Mouse (Mus musculus): ENCODE measurements around the gene Doc2b. TPM values are rescaled to one million over a fixed set of nuclear protein-coding genes. Genes with fewer than 3 reads are reported as not detected.
A peak's percentile ranks its signal among the peaks of the same experiment; 100 is the strongest.

The Doc2b gene
- 0.23 and 0.32 TPM in 2 replicates for polyA plus RNA-seq (2015; fragmentation: Nextera tagmentation; extraction: Ambion mirVana)

DNA sequence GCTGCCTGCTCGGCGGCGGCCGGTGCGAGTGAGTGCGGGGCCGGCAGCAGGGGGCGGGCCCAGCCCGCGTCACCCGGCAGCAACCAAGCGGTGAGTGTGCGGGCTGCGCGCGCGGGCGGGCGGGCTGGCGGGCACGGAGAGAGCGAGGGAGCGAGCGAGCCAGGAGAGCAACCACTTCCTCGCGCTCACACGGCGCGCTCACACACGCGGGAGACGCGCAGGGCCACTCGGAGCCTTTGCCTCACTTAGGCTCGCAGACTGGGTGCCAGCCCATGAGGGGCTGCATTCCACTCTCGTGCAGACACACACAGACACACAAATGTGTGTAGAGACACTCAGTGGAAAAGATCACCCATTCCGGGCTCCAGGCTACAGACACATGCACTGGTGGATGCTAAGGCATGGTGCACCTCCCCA lies at the start of gene Doc2b:
Gene Doc2b (minus strand): TSS at position 21 of the 417 bp plus-strand sequence.
- Histone ChIP-seq H3K9ac (peak within 1 kb of the TSS; percentile 74), H3K36me3 (no peaks in the 10 kb centered on the region), H3K4me3 (peak within 1 kb of the TSS; percentile 56), H3K27ac (replicated peaks) (no peak within 1 kb of the TSS), H3K27me3 (replicated peaks) (peaks cover 92% of the 10 kb centered on the region), H3K4me2 (peak within 1 kb of the TSS; percentile 75), H3K4me1 (peaks cover 13% of the 10 kb centered on the region; the same call in 1 of the 2 replicates), H3K9me3 (no peaks in the 10 kb centered on the region)
- ATAC-seq (ENCODE audit: extremely low read depth, insufficient number of reproducible peaks, low FRiP score, low TSS enrichment): no peak
- WGBS: 4% methylated on average over 35 of the region's 37 CpGs

DNA sequence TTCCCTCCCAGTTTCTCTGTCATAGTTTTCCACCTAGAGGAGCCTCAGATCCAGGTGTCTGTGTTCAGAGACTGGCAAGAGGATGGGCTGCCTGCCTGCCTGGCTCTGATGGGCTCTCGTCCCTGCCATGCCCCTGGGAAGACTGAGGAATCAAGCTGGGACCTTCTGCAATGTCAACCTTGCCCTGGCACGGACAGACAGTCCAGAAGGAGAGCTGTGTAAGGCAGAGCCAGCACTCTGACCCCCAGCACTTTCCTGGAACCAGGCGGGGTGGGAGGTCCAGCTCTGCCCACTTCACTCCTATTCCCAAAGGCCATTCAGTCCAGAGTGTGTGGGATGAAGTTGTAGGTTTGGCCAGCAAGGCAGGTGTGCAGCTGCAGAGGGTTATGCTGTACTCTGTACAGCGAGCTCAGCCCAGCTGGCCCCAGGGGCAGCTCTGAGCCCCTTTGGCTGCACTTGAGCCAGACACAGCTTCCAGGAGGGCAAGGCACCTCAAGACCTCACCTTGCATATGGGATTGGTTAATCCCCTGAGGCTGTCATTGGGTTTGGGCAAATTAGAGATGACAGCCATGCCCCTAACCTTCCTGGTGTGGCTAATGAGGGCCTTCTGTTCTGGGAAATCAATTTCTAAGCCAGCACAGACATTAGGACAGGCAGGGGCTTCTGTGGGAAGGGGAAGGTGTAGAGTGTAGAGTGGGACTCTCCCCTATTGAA lies 47.2 kb upstream of the Doc2b start:
- Histone ChIP-seq H3K4me1 (peaks cover 16% of the 10 kb centered on the region), H3K27me3 (replicated peaks) (0 out of 2 replicates have a peak, but pooled peaks cover 4% of the 10 kb centered on the region), H3K9ac (no peak overlapping the region), H3K9me3 (no peaks in the 10 kb centered on the region), H3K27ac (replicated peaks) (no peak overlapping the region), H3K4me2 (no peak overlapping the region), H3K36me3 (no peaks in the 10 kb centered on the region), H3K4me3 (no peak overlapping the region)
- WGBS: 76% methylated on average over 4 of the region's 4 CpGs
- ATAC-seq (ENCODE audit: extremely low read depth, insufficient number of reproducible peaks, low FRiP score, low TSS enrichment): no peak; the same call in 1 of the 2 replicates

- Histone ChIP-seq H3K4me1 (peaks cover 13% of the 10 kb centered on the region), H3K27me3 (replicated peaks) (no peaks in the 10 kb centered on the region), H3K27ac (replicated peaks) (no peak overlapping the region), H3K4me3 (no peak overlapping the region), H3K36me3 (no peaks in the 10 kb centered on the region), H3K4me2 (no peak overlapping the region), H3K9me3 (no peaks in the 10 kb centered on the region), H3K9ac (no peak overlapping the region)
- no peak for ATAC-seq (ENCODE audit: extremely low read depth, insufficient number of reproducible peaks, low FRiP score, low TSS enrichment)
- WGBS: 56% methylated on average over 3 of the region's 3 CpGs
These were observed 45.7 kb upstream of the Doc2b start for GRCm38 (mm10) chr11:75841503-75841902.

GRCm38 (mm10) chr11:75839536-75840430 lies 43.9 kb upstream of the Doc2b start:
- Histone ChIP-seq H3K9ac (no peak overlapping the region), H3K36me3 (no peaks in the 10 kb centered on the region), H3K4me1 (peaks cover 6% of the 10 kb centered on the region; the same call in 1 of the 2 replicates), H3K27ac (replicated peaks) (no peak overlapping the region), H3K9me3 (no peaks in the 10 kb centered on the region), H3K27me3 (replicated peaks) (no peaks in the 10 kb centered on the region), H3K4me2 (no peak overlapping the region), H3K4me3 (no peak overlapping the region)
- 79% methylated on average over 12 of the region's 12 CpGs for WGBS
- no peak for ATAC-seq (ENCODE audit: extremely low read depth, insufficient number of reproducible peaks, low FRiP score, low TSS enrichment)

GRCm38 (mm10) chr11:75838861-75839426 lies 43.1 kb upstream of the Doc2b start:
- Histone ChIP-seq H3K9me3 (no peaks in the 10 kb centered on the region), H3K27me3 (replicated peaks) (no peaks in the 10 kb centered on the region), H3K36me3 (no peaks in the 10 kb centered on the region), H3K27ac (replicated peaks) (no peak overlapping the region), H3K4me3 (no peak overlapping the region), H3K4me2 (no peak overlapping the region), H3K4me1 (peaks cover 6% of the 10 kb centered on the region; the same call in 1 of the 2 replicates), H3K9ac (no peak overlapping the region)
- 72% methylated on average over 10 of the region's 10 CpGs for WGBS
- ATAC-seq (ENCODE audit: extremely low read depth, insufficient number of reproducible peaks, low FRiP score, low TSS enrichment): no peak

DNA sequence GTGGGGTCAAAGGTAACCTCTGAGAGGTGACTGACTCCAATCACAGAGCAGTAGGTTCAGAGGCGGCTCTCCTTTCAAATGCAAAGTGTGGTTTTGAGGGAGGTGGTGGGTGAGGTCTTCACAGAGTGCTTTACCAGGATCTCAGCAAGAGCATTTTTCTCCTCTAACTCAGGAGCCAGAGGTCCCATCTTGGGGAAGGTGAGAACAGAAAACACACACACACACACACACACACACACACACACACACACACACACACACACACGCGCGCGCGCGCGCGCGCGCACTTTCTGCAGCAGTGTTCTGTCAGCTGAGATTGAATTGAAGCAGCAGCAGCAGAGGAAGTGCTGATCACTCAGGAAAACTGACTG lies 40.4 kb upstream of the Doc2b start:
- Histone ChIP-seq H3K9me3 (no peaks in the 10 kb centered on the region), H3K27me3 (replicated peaks) (no peaks in the 10 kb centered on the region), H3K4me3 (no peak overlapping the region), H3K27ac (replicated peaks) (no peak overlapping the region), H3K36me3 (no peaks in the 10 kb centered on the region), H3K9ac (no peak overlapping the region), H3K4me1 (peaks cover 1% of the 10 kb centered on the region; the same call in 1 of the 2 replicates), H3K4me2 (no peak overlapping the region)
- no peak for ATAC-seq (ENCODE audit: extremely low read depth, insufficient number of reproducible peaks, low FRiP score, low TSS enrichment)
- WGBS: 77% methylated on average over 11 of the region's 11 CpGs

GRCm38 (mm10) chr11:75835587-75836239 lies 39.9 kb upstream of the Doc2b start:
- Histone ChIP-seq H3K27ac (replicated peaks) (no peak overlapping the region), H3K9ac (no peak overlapping the region), H3K4me2 (no peak overlapping the region), H3K4me3 (no peak overlapping the region), H3K27me3 (replicated peaks) (no peaks in the 10 kb centered on the region), H3K36me3 (no peaks in the 10 kb centered on the region), H3K9me3 (no peaks in the 10 kb centered on the region), H3K4me1 (no peaks in the 10 kb centered on the region)
- WGBS: 69% methylated on average over 11 of the region's 11 CpGs
- ATAC-seq (ENCODE audit: extremely low read depth, insufficient number of reproducible peaks, low FRiP score, low TSS enrichment): no peak

GRCm38 (mm10) chr11:75833081-75833480 lies 37.2 kb upstream of the Doc2b start:
- Histone ChIP-seq H3K9ac (no peak overlapping the region), H3K4me3 (no peak overlapping the region), H3K4me2 (no peak overlapping the region), H3K4me1 (no peaks in the 10 kb centered on the region), H3K27me3 (replicated peaks) (no peaks in the 10 kb centered on the region), H3K27ac (replicated peaks) (no peak overlapping the region), H3K36me3 (no peaks in the 10 kb centered on the region), H3K9me3 (peaks cover 5% of the 10 kb centered on the region)
- WGBS: 78% methylated on average over 6 of the region's 6 CpGs
- ATAC-seq (ENCODE audit: extremely low read depth, insufficient number of reproducible peaks, low FRiP score, low TSS enrichment): no peak

DNA sequence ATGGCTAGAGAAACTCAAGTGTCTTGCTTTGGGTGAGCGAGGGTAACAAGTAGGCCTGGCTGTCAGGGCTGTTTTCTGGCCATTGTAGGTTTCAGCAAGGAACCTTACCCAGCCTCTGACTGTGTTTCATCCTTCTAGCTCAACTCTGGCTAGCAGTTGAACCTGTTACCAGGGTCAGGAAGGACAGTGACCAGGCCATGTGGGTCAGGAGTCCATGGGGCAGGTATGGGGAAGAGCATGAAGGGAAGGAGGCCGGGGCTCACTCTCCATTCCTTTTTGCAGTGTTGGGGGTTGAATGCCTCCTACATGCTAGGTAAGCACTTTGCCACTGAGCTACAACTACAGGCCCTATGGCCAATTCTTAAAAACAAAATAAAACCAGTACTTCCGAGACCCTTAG lies 34.5 kb upstream of the Doc2b start:
- Histone ChIP-seq H3K4me1 (no peaks in the 10 kb centered on the region), H3K27me3 (replicated peaks) (0 out of 2 replicates have a peak, but pooled peaks cover under 1% of the 10 kb centered on the region), H3K36me3 (no peaks in the 10 kb centered on the region), H3K9ac (no peak overlapping the region), H3K4me2 (no peak overlapping the region), H3K27ac (replicated peaks) (no peak overlapping the region), H3K9me3 (peaks cover 5% of the 10 kb centered on the region), H3K4me3 (no peak overlapping the region)
- no peak for ATAC-seq (ENCODE audit: extremely low read depth, insufficient number of reproducible peaks, low FRiP score, low TSS enrichment)
- WGBS: 85% methylated on average over 3 of the region's 3 CpGs

- Histone ChIP-seq H3K27me3 (replicated peaks) (peaks cover 23% of the 10 kb centered on the region), H3K4me2 (no peak overlapping the region), H3K36me3 (no peaks in the 10 kb centered on the region), H3K9me3 (peaks cover 5% of the 10 kb centered on the region), H3K4me3 (no peak overlapping the region), H3K9ac (no peak overlapping the region), H3K4me1 (0 out of 2 replicates have a peak, but pooled peaks cover 6% of the 10 kb centered on the region), H3K27ac (replicated peaks) (no peak overlapping the region)
- whole genome bisulfite sequencing: 79% methylated on average over 8 of the region's 8 CpGs
- no peak for ATAC-seq (ENCODE audit: extremely low read depth, insufficient number of reproducible peaks, low FRiP score, low TSS enrichment)
These were observed 31.6 kb upstream of the Doc2b start for GRCm38 (mm10) chr11:75827414-75827813.

DNA sequence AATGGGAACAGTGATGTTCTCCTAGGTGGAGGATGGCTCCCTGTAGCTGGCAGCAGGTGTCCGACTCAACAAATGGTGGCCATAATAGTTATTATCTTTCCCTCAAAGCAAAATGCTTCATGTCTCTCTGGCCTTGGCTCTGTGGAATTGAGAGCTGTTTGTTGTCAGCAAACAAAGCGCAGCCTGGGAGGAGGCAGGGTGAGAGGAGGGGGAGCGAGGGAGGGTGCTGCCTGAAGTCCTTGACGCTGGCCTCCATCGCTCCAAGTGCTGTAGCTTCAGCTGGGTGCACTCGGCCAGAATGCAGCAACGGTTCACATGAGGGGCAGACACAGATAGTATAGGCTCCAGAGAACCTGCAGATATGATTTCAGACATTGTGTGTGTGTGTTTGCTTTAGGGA lies 27.7 kb upstream of the Doc2b start:
- Histone ChIP-seq H3K9ac (no peak overlapping the region), H3K27me3 (replicated peaks) (peaks cover 32% of the 10 kb centered on the region), H3K4me3 (no peak overlapping the region), H3K4me2 (no peak overlapping the region), H3K9me3 (no peaks in the 10 kb centered on the region), H3K4me1 (0 out of 2 replicates have a peak, but pooled peaks cover 6% of the 10 kb centered on the region), H3K36me3 (no peaks in the 10 kb centered on the region), H3K27ac (replicated peaks) (no peak overlapping the region)
- no peak for ATAC-seq (ENCODE audit: extremely low read depth, insufficient number of reproducible peaks, low FRiP score, low TSS enrichment)
- WGBS: 45% methylated on average over 7 of the region's 7 CpGs

All from heart, embryonic 13.5 days (tissue).